Mouse (Mus musculus) R1 (cell line): ENCODE measurements at regions not wholly inside any gene's neighbourhood (a gene's known extent, or its start where the extent isn't known, plus 50 kb on each side); places are given as distances from the start of the nearest gene placed in this dataset.
A peak's percentile ranks its signal among the peaks of the same experiment; 100 is the strongest.

Source experiments
- DNase-seq: peaks from one replicate; pipeline ENCODE4 v3.0.0-alpha.2; 2018; ENCODE audit warnings: low read depth, low spot score

DNA sequence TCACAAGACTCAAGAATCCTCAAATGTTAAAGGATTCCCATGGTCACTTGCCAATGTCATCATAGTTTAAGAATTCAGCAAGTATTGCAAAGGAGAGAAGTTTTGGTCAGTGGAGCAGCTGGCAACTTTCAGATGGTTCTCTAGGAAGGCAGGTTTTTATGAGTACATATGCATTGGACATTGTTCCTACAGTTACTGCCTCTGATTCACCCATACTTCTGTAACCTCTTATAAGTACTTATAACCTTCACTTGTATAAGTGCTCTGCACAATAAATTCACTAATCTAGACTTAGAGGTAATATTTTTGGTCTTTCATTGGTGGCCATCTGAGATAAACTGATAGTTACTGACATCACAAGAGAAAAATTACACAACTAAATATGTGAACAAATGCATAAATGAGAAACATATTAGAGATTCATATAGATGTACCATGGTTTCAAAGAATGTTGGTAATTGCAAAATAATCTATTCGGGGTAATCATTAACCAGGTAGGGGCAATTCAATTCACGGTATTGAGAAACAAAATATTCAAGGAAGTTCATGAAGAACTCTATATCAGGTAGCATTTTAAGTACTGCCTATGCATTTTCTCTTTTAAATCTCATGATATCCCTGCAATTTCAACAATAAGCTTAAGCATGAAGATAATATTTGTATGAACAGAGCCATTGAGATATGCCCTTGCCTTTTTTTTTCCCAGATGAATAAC, 1059.6 kb downstream of the Pla2g4a start:
- DNase-seq: no peak

DNA sequence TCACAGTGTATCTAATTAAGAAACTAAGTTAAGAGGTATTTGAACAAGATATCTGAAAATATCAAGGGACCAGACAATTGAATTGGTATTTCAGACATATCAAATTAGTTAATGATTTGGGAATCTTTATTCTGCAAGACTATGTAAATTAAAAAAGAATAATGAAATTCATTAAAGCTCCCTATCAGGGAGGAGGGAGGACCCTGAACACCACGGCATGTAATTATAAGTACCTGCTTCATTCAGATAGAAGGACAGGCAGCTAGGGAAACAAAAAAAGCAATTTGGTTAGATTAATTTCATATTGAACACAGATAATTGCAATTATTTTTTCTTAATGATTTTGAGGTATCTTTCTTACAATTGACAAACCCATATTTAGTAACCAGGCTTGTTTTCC, 1090.3 kb downstream of the Pla2g4a start:
- DNase-seq: no peak

DNA sequence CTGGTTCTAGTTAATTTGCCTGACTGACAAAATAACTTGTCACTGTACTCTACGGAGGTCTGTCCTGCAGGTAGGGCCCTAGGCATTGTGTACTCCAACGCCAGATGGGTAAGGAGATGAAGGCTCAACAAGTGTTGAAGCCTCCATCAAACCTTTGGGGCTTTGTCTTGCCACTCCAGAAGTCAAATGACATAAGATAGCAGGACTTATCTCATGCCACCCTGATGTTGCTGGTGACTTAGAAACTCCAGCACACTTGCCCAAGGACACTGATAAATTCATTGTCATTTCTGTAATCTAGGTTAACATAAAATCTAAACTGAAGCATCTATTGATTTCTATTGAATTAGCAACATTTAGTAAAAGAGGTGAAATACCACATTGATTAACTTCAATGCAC, 1097.5 kb downstream of the Pla2g4a start:
- no peak for DNase-seq

DNA sequence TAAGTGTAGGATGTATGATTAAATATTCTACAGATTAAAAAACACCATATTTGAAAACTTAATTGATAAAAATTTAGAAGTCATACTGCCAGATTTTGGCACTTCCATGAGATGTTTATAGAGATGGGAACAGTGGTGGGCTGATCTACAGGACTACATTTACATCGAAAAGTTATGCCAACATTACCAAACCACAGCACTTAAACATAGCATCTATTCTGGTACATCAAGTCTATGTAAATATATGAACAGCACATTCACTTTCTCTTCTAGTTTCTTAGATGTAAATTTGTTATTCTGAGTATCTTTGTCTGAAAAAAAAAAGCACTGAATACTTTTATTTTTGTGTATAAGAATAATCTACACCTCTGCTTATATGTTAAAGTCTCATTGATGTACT, 1108.1 kb downstream of the Pla2g4a start:
- no peak for DNase-seq

DNA sequence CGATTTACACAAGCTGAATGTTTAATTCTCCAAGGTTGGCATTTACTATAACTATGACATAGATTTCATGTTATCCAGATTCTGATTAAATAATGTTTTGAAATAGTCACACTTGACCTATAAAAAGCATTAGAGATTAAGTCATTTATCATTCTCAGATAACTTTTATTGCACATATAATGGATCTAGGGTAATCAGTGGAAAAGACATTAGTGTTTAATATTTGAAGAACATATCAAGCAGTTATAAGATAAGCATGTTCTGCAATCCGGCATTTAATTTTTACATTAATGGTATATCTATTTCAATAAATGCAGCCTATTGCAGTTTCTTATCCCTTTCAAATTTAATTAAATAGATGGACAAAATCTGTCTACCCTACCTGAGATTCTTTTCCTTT, 1114.5 kb downstream of the Pla2g4a start:
- DNase-seq: no peak

DNA sequence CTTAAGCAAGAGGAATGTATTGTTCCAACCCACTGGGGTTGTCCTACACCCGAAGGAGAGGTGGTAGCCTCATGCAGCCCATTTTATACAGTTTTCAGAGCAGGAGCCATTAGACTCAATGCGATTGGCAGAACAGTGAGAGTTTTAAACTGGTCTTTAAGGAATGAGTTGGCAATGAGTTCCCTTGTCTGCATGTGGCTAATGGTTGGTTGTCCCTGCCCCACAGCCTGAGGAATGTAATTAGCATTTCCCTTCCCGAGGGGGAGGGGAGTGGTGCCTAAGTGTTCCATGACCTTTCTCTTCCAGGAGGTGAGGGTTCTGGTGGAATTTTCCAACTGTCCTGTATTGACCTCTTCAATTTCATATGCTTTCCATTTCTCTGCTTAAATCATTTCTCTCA, 1137.9 kb downstream of the Pla2g4a start:
- DNase-seq: peak; percentile 80

DNA sequence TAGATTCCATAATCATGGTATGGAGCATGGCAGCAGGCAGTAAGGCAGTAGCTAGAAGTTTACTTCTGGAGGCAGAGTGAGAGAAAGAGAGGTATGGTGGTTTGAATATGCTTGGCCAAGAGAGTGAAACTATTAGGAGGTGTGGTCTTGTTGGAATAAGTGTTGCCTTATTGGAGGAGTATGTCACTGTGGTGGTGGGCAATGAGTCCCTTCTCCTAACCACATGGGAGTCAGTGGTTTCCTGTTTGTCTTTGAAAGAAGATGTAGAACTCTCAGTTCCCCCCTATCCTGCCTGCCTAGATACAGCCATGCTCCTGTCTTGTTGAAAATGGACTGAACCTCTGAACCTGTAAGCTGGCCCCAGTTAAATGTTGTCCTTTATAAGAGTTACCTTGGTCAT, 1152.4 kb downstream of the Pla2g4a start:
- DNase-seq: no peak

DNA sequence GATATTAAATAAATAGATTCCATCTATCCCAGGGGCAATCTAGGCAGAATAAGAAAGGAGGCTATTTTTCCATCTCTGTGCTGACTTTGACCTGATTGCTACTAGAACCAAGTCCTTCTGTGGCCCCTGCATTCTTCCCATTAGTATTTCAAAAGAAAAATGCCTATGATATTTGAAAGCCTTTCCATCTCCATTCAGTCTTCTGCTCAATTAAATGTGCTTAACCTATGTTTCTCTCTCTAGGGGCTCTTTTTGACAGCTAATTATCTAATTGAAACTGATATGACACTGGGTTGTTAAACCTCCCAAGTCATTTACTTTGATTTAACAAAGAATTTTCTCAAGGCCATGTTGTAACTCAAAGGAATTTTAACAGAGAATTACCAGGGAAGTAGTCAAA, 1164.0 kb downstream of the Pla2g4a start:
- DNase-seq: no peak

DNA sequence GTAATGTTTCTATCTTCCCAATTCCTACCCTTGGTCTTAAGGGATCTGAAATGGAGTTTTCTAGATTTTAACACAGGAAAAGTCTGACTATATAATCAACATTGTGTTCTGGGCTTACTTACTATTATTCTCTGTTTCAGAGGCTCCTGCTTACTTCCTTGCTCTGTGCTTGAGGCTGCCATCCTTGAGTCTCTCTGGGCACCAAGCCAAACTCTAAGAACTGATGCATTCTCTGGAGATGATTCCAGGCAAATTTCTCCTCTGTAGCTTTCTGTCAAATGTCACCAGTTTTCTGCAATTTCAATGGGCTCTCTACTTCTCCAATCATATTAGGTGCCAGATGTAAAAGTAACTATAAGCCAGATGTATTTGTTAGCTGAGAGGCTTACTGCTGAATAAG, 1210.3 kb downstream of the Pla2g4a start:
- no peak for DNase-seq

DNA sequence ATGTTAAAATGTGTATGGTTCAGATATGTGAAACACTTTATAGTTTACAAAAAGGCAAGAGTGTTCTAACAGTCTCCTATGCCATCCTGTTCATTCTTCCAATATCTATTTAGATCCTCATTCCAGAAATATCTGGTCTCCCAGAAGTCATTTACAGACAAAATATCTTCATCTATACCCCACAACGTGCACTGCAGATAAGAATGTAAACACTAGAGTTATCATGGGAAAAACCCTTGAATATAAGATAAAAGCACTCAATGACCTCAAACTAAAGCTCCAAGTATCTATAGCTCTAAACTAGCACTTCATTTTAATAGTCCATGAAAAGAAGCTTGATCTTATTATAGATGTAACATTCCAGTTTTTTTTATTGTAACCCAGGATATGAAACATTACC, 1239.0 kb downstream of the Pla2g4a start:
- DNase-seq: no peak

DNA sequence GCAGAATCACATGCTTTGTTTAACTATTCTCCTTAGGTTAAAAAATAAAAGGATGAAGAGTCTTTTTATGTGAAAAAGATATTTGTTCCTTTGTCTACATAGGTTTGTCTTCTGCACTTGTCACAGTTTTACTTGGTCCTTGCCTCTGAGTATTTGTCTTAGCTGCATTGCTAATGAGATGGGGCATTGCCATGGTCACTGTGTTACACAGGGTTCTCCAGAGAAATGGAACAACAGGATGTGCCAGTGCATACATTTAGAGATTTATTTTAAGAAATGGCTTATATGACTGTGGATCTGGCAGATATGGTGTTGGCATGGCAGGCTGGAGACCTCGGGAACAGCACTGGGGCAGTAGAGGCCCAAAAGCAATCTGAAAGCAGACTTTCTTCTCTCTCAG, 1239.7 kb downstream of the Pla2g4a start:
- DNase-seq: no peak

DNA sequence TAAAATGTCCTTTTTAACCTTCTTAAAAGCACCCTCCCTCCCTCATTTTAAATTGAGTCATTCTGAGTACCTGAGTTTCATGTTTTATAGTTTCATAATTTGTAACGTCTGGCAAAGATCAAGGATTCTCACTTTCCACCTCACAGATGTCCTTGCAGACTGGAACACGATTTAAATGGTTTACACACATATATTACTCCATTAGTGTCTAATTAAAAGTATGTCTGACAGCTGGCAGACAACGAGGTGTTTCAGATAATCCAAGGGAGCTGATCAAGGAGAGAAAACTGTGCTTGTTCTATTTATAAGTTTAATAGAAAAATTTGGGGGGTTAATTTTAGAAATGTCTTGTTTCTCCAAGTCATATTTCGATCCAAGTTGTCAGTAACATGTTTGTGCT, 1240.1 kb downstream of the Pla2g4a start:
- no peak for DNase-seq

DNA sequence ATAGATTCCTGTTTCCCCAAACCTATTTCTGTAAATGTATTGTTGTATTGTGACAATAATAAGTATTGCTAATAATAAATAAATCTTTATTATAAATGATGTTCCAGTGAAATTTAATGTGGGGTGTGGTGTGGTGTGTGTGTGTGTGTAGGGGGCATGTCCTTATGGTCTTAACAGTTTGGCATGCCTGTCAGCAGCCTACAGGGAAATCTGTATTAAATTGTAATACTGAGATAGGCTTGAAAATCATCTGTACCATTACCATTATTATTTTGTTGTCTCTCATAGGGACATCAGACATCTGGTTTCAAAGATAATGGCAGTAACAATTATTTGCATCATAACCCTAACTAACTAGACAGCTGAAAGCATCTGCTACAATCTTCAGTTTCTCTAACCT, 1253.0 kb downstream of the Pla2g4a start:
- DNase-seq: no peak

DNA sequence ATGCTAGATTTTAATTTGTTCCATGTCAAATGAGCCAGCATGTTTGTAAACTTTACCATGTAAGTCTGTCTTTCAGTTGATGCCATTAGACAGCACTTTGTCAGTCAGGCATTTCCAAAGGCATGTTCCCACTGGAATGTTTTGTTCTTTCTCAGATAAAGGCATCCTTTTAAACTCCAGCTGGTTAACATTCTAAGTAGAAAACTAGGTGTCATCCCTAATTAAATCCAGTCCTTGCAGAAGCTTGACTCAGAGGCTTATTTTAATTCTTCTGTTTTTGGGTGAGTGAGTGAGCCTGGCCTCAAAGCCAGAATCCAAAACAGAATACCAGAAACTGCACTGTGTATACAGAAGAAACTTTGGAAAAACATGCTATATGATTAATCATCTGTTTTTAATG, 1253.4 kb downstream of the Pla2g4a start:
- DNase-seq: no peak

DNA sequence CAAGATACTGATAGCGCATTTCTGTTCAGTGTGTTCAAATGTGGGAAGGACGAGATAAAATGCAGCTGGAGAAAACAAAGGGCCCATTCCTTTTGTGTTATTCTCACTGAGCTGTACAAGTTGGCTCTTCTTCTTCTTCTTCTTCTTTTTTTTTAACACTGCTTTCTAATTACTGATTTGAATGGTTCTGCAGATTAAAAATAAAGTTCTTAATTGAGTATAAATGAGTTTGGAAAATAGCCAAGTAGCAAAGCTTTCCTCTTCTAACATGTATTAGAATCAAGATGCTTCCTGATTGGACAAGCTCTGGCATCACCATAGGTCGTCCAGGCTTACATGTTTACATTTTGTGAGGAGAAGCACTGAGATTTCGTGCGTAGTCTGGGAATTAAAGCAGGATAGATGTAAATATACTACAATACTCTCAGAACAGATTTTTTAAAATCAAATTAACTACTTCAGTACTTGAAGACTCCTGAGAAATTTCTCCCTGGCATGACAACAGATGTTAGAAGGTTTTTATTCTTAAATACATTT, 1254.8 kb downstream of the Pla2g4a start:
- DNase-seq: no peak

DNA sequence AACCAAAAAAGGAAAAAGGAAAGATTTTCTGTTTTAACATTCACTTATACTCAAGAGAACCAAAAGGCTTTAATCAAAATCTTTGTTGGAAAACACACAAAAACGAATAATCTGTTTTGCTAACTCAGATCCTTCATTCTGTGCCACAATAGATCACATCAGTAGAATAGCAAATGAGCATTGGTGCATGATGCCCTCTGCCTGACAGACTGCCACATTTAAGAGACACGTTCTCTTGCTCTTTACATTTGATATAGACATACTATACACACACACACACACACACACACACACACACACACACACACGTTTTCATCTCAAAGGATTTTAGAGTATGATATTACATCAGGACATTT, 1260.5 kb downstream of the Pla2g4a start:
- no peak for DNase-seq

DNA sequence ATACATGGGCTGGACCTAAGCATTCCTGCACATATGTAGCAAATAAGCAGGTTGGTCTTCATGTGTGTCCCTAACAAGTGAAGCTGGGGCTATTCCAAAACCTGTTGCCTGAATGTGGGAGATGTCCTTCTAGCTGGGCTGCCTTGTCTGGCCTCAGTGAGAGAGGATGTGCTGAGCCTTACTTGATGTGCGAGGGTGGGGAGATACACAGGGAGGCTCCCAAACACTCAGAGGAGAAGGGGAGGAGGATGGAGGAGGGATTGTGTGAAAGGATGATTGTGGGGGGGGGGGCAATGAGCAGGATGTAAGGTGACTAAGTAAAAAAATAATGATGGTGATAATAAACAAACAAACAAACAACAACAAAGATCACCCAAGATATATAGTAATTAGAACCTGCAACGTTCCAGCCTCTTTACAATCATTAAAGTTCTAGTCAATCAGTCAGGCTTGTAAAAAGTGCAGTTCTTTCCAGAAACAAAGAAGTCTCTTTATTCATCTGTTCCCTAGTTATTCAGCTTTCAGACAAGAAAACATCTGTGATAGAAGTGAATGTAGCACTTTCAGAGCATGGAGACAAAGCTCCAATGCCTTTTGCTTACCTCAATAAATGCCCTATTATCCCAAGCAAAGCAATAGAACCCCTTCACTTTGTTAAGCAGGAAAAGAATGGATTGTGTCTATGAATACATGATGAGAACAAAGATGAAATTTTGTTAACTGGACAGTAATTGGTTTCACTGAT, 1261.1 kb downstream of the Pla2g4a start:
- no peak for DNase-seq

DNA sequence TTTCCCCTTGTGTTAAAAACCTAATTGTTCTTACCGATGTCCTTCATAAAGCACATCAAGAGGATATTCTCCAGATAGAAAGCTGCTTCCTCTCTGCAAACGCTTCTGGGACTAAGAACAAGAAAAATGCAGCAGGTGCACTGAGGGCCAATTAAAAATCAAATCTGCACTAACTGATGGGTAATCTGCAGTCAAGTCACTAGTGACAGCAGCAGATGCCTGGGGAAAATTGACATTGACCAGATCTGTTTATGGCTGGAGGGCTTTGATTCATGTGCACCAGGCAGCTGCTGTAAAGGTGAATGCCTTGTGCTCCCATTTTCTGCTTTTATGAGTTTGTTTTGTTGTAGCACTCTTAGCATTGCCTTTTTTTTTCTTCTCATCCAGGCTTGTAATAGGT, 1271.0 kb downstream of the Pla2g4a start:
- no peak for DNase-seq

DNA sequence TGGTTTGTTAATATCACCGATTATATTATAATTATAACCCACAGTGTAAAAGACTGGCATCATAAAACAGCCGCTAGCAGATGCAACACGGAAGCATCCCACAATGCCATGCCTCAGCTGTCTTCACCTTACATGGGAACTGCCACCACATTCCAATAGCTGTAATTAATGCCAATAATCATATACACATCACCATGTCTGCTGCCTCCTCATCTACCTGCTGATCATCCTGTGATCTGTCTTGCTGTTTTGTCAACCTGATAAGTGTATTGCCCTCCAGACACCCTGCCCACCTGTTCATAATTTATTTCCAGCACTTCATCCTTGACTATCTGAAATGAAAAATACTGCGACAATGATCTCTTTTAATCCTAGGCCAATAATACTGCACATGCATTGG, 1271.5 kb downstream of the Pla2g4a start:
- DNase-seq: no peak

DNA sequence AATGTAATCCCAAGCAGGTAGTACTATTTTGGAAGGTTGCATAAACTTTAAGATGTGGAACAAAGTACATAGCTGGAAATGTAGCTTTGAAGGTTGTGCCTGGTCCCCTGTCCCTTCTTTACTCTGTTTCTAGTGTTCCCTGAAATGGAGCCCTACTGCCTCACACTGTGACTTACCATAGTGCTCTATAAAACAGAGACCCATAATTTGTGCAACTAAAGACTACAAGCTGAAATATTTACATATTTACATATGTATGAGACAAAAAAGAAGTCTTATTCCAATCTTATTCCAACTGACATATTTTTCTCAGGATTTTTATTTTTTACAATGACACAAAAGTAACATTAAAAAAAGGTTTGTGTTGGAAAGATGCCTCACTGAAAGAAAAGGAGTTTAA, 1285.6 kb downstream of the Pla2g4a start:
- DNase-seq: no peak

DNA sequence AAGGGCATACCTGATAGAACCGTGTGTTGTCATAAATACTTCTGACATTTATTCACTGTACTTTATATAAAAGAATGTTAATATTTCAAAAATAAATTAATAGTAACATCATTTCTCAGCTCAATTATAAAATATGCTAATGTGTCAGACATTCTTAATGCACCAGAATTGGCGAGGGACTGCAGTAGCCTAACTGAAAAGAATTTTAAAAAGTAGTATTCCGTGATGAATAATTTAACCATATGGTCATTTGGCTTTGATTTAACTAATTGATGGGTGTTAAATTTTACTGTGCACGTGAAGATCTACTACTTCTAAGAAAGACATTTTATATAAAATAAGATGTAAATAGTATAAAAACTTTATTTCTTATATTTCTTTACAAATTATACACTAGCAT, 1296.7 kb downstream of the Pla2g4a start:
- no peak for DNase-seq

DNA sequence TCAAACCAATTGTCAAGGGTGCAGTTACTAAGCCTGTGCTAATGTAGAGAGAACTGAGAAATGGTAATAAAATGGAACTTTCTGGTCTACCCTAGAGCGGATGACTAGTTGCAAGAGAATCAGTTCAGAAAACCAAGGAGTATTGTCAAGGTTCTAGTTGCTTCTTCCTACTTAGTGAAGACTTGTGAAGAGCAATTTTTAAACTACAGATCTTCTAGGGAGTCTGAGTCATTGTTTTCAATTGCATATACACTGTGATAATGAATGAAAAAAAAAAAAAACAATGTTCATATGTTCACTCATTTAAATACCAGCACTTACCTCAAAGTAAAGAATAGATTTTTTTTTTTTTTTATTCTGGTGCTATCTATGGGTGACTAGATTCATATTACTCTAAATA, 1304.1 kb downstream of the Pla2g4a start:
- DNase-seq: no peak
